Mouse (Mus musculus) CD4-positive naive resting alpha-beta T cell, adult 57 days (primary cell): ENCODE results near the gene Sfmbt1. TPM values are rescaled to one million over a fixed set of nuclear protein-coding genes. Genes with fewer than 3 reads are reported as not detected.

Experiments
- total RNA-seq: library from RNA; stranded (reverse); gene quantifications from one replicate; pipeline ENCODE4 v1.2.4, GENCODE M21; 2023

Sfmbt1 gene
- total RNA-seq: 10.4 TPM

GRCm38 (mm10) chr14:30714799-30715617 lies at the start of gene Sfmbt1:
Sfmbt1 (plus strand) TSS chr14:30714849.

GRCm38 (mm10) chr14:30825476-30826131 lies 111.0 kb downstream of the Sfmbt1 start, which contains the start of gene Tmem110:
Tmem110 (plus strand) TSS chr14:30825590.

Other genes starting within 250 kb of the Sfmbt1 start
- 63.3 TPM for gene Dcp1a, start 235.3 kb upstream of the Sfmbt1 start, total RNA-seq
- 1.2 TPM for gene Cacna1d, start 223.4 kb upstream of the Sfmbt1 start, total RNA-seq
- 160 TPM for gene Tkt, start 166.5 kb upstream of the Sfmbt1 start, total RNA-seq
- 120 TPM for gene Prkcd, start 88.6 kb upstream of the Sfmbt1 start, total RNA-seq
- 11.2 TPM for gene Rft1, start 60.5 kb upstream of the Sfmbt1 start, total RNA-seq
- gene Tmem110, start 110.7 kb downstream of the Sfmbt1 start, total RNA-seq: 13.9 TPM
- gene Mustn1, start 164.4 kb downstream of the Sfmbt1 start, total RNA-seq: 2.1 TPM
- gene Itih4, start 171.6 kb downstream of the Sfmbt1 start, total RNA-seq: not detected
- not detected for gene Itih3, start 208.9 kb downstream of the Sfmbt1 start, total RNA-seq
- not detected for gene Itih1, start 228.4 kb downstream of the Sfmbt1 start, total RNA-seq
- gene Nek4, start 236.5 kb downstream of the Sfmbt1 start, total RNA-seq: 3.3 TPM